Mouse (Mus musculus) testis, adult 2 months (tissue): ENCODE results near the gene Chdh.

Experiments
- CTCF ChIP-seq: fragments of 200-500 bp; IDR thresholded peaks from 2 replicates; pipeline ENCODE4 v1.5.1; 2012; ENCODE audit warnings: low read depth, mild to moderate bottlenecking, inconsistent platforms, low read length, moderate library complexity; ENCODE audit not compliant: control insufficient read depth, insufficient read depth, insufficient replicate concordance
- POLR2A ChIP-seq: fragments of 200-500 bp; IDR thresholded peaks from 2 replicates; pipeline ENCODE4 v1.6.1; 2012; ENCODE audit warnings: low read depth, mild to moderate bottlenecking, inconsistent platforms, low read length, moderate library complexity; ENCODE audit not compliant: control insufficient read depth

DNA sequence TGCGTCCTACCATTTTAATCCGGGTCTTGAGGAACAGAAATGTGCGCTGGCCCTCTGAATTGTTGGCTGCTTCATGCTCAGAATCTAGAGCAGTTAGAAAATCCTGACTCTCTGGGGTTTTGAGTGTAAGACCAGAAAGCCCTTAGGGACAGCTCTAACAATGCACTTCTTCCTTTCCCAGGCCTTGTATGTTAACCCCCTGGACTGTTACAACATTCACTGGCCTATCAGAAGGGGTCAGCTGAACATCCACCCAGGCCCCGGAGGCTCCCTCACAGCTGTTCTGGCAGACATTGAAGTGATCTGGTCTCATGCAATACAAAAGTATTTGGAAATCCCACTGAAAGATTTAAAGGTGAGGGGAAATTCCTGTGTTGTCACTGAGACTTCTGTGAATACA is 22.7 kb upstream of the Chdh start:
- no peak for TF ChIP-seq CTCF
- TF ChIP-seq POLR2A = no peak
